Mouse (Mus musculus) embryonic facial prominence, embryonic 14.5 days (tissue): ENCODE results near the gene Gm42742. TPM values are rescaled to one million over a fixed set of nuclear protein-coding genes. Genes with fewer than 3 reads are reported as not detected.

Experiments
- ATAC-seq: fragments of 200-750 bp; cut with Nextera tagmentation; 2 replicates; pipeline ENCODE4 v1.8.0; 2017; ENCODE audit warnings: low read depth, moderate number of reproducible peaks, moderate TSS enrichment
- DNase-seq: peaks from one replicate; pipeline ENCODE4 v3.0.0-alpha.2; 2015; ENCODE audit warnings: low spot score
- H3K27ac ChIP-seq: fragments of 300-500 bp; sonication (generic); replicated peaks from 2 replicates; pipeline ENCODE4 v1.5.1; 2014; ENCODE audit warnings: low read depth, mild to moderate bottlenecking, low read length, moderate library complexity
- H3K27me3 ChIP-seq: fragments of 300-500 bp; sonication (generic); replicated peaks from 2 replicates; pipeline ENCODE4 v1.6.1; 2014; ENCODE audit warnings: low read length; ENCODE audit not compliant: control insufficient read depth, insufficient read depth
- H3K36me3 ChIP-seq: fragments of 300-500 bp; sonication (generic); 2 replicates; pipeline ENCODE4 v1.6.1; 2014; ENCODE audit warnings: low read length, mixed read lengths; ENCODE audit not compliant: control insufficient read depth, insufficient read depth
- H3K4me1 ChIP-seq: fragments of 300-500 bp; sonication (generic); 2 replicates; pipeline ENCODE4 v1.6.1; 2014; ENCODE audit warnings: antibody characterized with exemption, low read length; ENCODE audit not compliant: control insufficient read depth, insufficient read depth
- H3K4me2 ChIP-seq: fragments of 300-500 bp; sonication (generic); 2 replicates; pipeline ENCODE4 v1.6.1; 2014; ENCODE audit warnings: low read depth, mild to moderate bottlenecking, low read length, moderate library complexity, mixed read lengths
- H3K4me3 ChIP-seq: fragments of 300-500 bp; sonication (generic); 2 replicates; pipeline ENCODE4 v1.5.1; 2014; ENCODE audit warnings: low read depth, mild to moderate bottlenecking, low read length
- H3K9ac ChIP-seq: fragments of 300-500 bp; sonication (generic); 2 replicates; pipeline ENCODE4 v1.6.1; 2014; ENCODE audit warnings: low read depth, mild to moderate bottlenecking, low read length, moderate library complexity, mixed read lengths
- H3K9me3 ChIP-seq: fragments of 300-500 bp; sonication (generic); 2 replicates; pipeline ENCODE4 v1.6.1; 2016; ENCODE audit warnings: low read length; ENCODE audit not compliant: control insufficient read depth
- WGBS: fragments of 180-500 bp; shearing (Covaris S2); extraction: QIAGEN DNeasy Blood & Tissue Kit; methylation state at CpG from one replicate; pipeline ENCODE4 v1.1.7; 2014; 5-methylcytosine and 5-hydroxymethylcytosine counted together
- polyA plus RNA-seq: library from polyadenylated mRNA; unstranded; fragments of >200 nt; fragmentation: Nextera tagmentation; extraction: Ambion mirVana; gene quantifications from 2 replicates; pipeline ENCODE4 v1.2.1, GENCODE M21; 2014

Gene Gm42742
- polyA plus RNA-seq, 1 experiment from 2014 or later: 53.5 TPM

DNA sequence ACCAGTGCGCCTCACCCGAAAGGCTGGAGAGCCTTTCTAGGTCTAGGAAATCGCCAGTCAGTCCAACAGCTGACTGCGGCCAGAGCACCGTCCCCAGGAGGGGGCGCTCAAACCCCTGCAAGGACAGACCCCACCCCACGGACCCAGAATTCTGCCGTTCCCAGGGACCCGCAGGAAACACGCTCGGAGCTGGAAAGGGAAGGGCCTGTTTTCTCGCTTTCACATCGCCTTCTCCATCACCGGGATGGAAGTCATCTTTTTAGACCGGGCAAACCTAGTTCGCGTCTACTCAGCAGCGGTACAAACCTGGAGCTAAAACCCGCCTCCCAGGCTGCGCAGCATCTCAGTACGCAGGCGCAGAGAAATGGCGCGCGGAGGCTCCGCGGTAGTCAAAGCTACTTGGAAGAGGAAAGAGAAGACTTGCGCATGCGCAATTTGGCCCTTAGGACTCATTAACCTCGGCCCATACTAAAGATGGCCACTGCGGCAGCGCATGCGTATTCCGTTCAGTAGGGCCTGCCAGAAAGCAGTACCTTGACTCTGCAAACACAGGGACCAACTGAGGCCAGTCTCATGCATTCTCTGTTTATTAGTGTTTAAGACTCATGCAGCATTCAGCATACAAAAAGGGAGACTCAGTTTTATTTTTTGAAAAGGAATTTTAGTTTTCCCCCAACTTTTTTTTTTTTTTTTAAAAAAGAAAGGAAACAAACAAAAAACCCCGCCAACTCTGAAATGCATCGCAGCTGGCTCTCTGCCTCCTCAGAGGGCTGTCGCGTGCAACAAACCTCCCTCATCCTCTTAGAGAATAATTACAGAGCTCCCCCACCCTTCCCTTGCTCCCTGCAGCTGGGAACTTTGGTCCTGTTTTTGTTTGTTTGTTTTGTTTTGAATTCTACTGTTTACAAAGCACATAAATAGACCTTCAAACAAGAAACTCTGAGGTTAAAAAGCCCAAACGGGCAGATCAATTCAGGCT lies 3.6 kb downstream of the Gm42742 start, which contains the start of gene Pagr1a:
TSS of gene Pagr1a (minus strand) at position 382 of the 979 bp plus-strand sequence.
- Histone ChIP-seq H3K27ac (peak within 1 kb of the TSS; percentile 92), H3K4me3 (peak within 1 kb of the TSS; percentile 73), H3K9ac (peak within 1 kb of the TSS; percentile 80), H3K4me1 (peaks cover 29% of the 10 kb centered on the region), H3K36me3 (peaks cover 40% of the 10 kb centered on the region), H3K4me2 (peak within 1 kb of the TSS; percentile 83), H3K27me3 (no peaks in the 10 kb centered on the region), H3K9me3 (no peaks in the 10 kb centered on the region)
- DNase-seq: peak; percentile 100
- WGBS: 4% methylated on average over 36 of the region's 39 CpGs
- ATAC-seq: peak; percentile 89

GRCm38 (mm10) chr7:127016486-127016938 lies 4.4 kb downstream of the Gm42742 start:
- peak overlapping the region; percentile 80 for H3K9ac ChIP-seq
- no peak for DNase-seq
- under 1% methylated on average over 22 of the region's 22 CpGs for WGBS

DNA sequence TGATC lies 4.6 kb downstream of the Gm42742 start, which contains the start of gene Pagr1b:
TSS of gene Pagr1b (minus strand) at position 4 of the 5 bp plus-strand sequence.
- peak within 1 kb of the TSS; percentile 92 for H3K27ac ChIP-seq

More at GRCm38 (mm10) chr7:127016486-127016938, 4.4 kb downstream of the Gm42742 start:
- ATAC-seq: peak; percentile 26
- Histone ChIP-seq H3K9me3 (no peaks in the 10 kb centered on the region), H3K27me3 (no peaks in the 10 kb centered on the region), H3K4me2 (peak overlapping the region; percentile 83), H3K4me3 (peak overlapping the region; percentile 73), H3K27ac (peak overlapping the region; percentile 92), H3K4me1 (peaks cover 29% of the 10 kb centered on the region), H3K36me3 (peaks cover 40% of the 10 kb centered on the region)

GRCm38 (mm10) chr7:127016081-127016480 lies 4.8 kb downstream of the Gm42742 start:
- Histone ChIP-seq H3K9ac (peak overlapping the region; percentile 80), H3K9me3 (no peaks in the 10 kb centered on the region), H3K4me1 (peaks cover 29% of the 10 kb centered on the region), H3K4me2 (peak overlapping the region; percentile 83), H3K27ac (peak overlapping the region; percentile 92), H3K4me3 (peak overlapping the region; percentile 73), H3K27me3 (no peaks in the 10 kb centered on the region), H3K36me3 (peaks cover 40% of the 10 kb centered on the region)
- no peak for ATAC-seq
- 3% methylated on average over 10 of the region's 10 CpGs for WGBS
- DNase-seq: peak; percentile 69

More for the DNA sequence above, 4.6 kb downstream of the Gm42742 start, which contains the start of gene Pagr1b:
- ATAC-seq: no peak
- Histone ChIP-seq H3K36me3 (peaks cover 40% of the 10 kb centered on the region), H3K4me1 (peaks cover 29% of the 10 kb centered on the region), H3K4me3 (peak within 1 kb of the TSS; percentile 73), H3K27me3 (no peaks in the 10 kb centered on the region), H3K9me3 (no peaks in the 10 kb centered on the region), H3K9ac (peak within 1 kb of the TSS; percentile 80), H3K4me2 (peak within 1 kb of the TSS; percentile 83)
- no peak for DNase-seq

DNA sequence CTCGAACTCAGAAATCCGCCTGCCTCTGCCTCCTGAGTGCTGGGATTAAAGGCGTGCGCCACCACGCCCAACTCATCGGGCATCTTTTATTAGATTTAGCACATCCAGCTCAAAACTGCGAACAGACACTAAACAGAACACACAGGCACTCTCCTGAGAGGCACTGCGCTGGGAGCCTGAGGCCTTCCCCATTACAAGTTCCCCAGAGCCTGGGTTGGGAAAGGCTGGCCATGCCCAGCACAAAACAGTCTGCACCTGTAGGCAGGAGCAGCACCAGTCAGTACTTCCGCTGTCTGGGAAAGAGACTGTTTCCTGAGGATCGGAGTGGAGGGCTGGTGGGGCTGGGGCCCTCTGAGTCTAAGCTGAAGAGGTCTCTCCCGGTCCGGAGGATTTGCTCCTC lies 5.9 kb downstream of the Gm42742 start:
- no peak for DNase-seq
- WGBS: 90% methylated on average over 12 of the region's 12 CpGs
- H3K9me3 ChIP-seq: no peaks in the 10 kb centered on the region
- H3K36me3 ChIP-seq: peaks cover 40% of the 10 kb centered on the region
- H3K9ac ChIP-seq: peak overlapping the region; percentile 80; the same call in 1 of the 2 replicates
- H3K27ac ChIP-seq: no peak overlapping the region
- H3K27me3 ChIP-seq: no peaks in the 10 kb centered on the region
- H3K4me1 ChIP-seq: peaks cover 26% of the 10 kb centered on the region
- no peak for ATAC-seq
- H3K4me2 ChIP-seq: peak overlapping the region; percentile 48; the same call in 1 of the 2 replicates
- H3K4me3 ChIP-seq: no peak overlapping the region

GRCm38 (mm10) chr7:127014320-127014719 lies 6.6 kb downstream of the Gm42742 start, which contains the start of gene Mvp:
Gene Mvp, minus strand, starts transcription at chr7:127014621.
- Histone ChIP-seq H3K27ac (no peak within 1 kb of the TSS; the same call in 1 of the 2 replicates), H3K4me1 (peaks cover 21% of the 10 kb centered on the region), H3K27me3 (no peaks in the 10 kb centered on the region), H3K4me3 (peak within 1 kb of the TSS; percentile 73), H3K9me3 (no peaks in the 10 kb centered on the region), H3K4me2 (peak within 1 kb of the TSS; percentile 83), H3K36me3 (peaks cover 40% of the 10 kb centered on the region), H3K9ac (peak within 1 kb of the TSS; percentile 80; the same call in 1 of the 2 replicates)
- ATAC-seq: no peak
- WGBS: 49% methylated on average over 11 of the region's 11 CpGs
- peak; percentile 38 for DNase-seq

- no peaks in the 10 kb centered on the region for H3K27me3 ChIP-seq
- no peak overlapping the region for H3K27ac ChIP-seq
- H3K4me3 ChIP-seq: no peak overlapping the region
- WGBS: 95% methylated on average over 6 of the region's 6 CpGs
- H3K9me3 ChIP-seq: no peaks in the 10 kb centered on the region
- ATAC-seq (no peak), DNase-seq (no peak)
- H3K36me3 ChIP-seq: peaks cover 40% of the 10 kb centered on the region
- H3K4me2 ChIP-seq: no peak overlapping the region
- peaks cover 14% of the 10 kb centered on the region for H3K4me1 ChIP-seq
- H3K9ac ChIP-seq: no peak overlapping the region
Measured at GRCm38 (mm10) chr7:127013385-127013784, 7.5 kb downstream of the Gm42742 start.

GRCm38 (mm10) chr7:127012845-127013244 lies 8.1 kb downstream of the Gm42742 start:
- Histone ChIP-seq H3K27me3 (no peaks in the 10 kb centered on the region), H3K4me3 (no peak overlapping the region), H3K36me3 (peaks cover 40% of the 10 kb centered on the region), H3K4me1 (peaks cover 9% of the 10 kb centered on the region), H3K9ac (no peak overlapping the region), H3K9me3 (no peaks in the 10 kb centered on the region), H3K27ac (no peak overlapping the region), H3K4me2 (no peak overlapping the region)
- WGBS: 98% methylated on average over 10 of the region's 10 CpGs
- no peak for DNase-seq
- ATAC-seq: no peak
